Mouse (Mus musculus): ENCODE results near the gene Orc4. TPM values are rescaled to one million over a fixed set of nuclear protein-coding genes. Genes with fewer than 3 reads are reported as not detected.

Orc4 gene
- total RNA-seq (2023): 10 to 100 TPM; 78.6 to 85.3 TPM

GRCm38 (mm10) chr2:48950252-48950315 lies at the start of gene Orc4:
Orc4 (minus strand) TSS chr2:48950277.

GRCm38 (mm10) chr2:48948841-48949584 lies 1.1 kb downstream of the Orc4 start, which contains the start of gene Mbd5:
Mbd5 (plus strand) TSS chr2:48949508.

Other genes starting within 250 kb of the Orc4 start
- 1 to 10 TPM; 3.4 to 3.5 TPM for gene Acvr2a, start 136.2 kb downstream of the Orc4 start, total RNA-seq (2023)
- 10 to 100 TPM; 52.5 to 60.7 TPM for gene Mbd5, start 769 bp downstream of the Orc4 start, total RNA-seq (2023)